12 mouse cellular contexts compared by ENCODE assay signal in genomic region chr15:84898077-84898476, GRCm38 (mm10). TPM values are rescaled to one million over a fixed set of nuclear protein-coding genes. Genes with fewer than 3 reads are reported as not detected.
DNase-seq lines count a peak whose midpoint lies in the region; ATAC-seq and TF ChIP-seq lines count a peak whose summit lies in the region.
"Had no signal": no experiment of that assay in that cellular context is flagged by ENCODE, and none has a peak within 500 bp of the region (broad histone marks: within the 10 kb centered on the region; RNA-seq: fewer than 3 reads in every experiment).

No protein-coding gene starts in this region.

- H3K9ac ChIP-seq in heart, embryonic 13.5 days = no peak overlapping the region
- H3K9ac ChIP-seq in heart, embryonic 11.5 days (ENCODE audit: low read depth, low read length) = no peak overlapping the region
- no peak overlapping the region for H3K9ac ChIP-seq in lung, embryonic 14.5 days
- H3K9ac ChIP-seq: kidney, embryonic 15.5 days had no signal

- H3K4me3 ChIP-seq in heart, embryonic 13.5 days = no peak overlapping the region
- H3K4me3 ChIP-seq in heart, embryonic 11.5 days (ENCODE audit: low read depth, low read length) = no peak overlapping the region
- H3K4me3 ChIP-seq in lung, embryonic 14.5 days (ENCODE audit: low read depth, low read length) = no peak overlapping the region
- H3K4me3 ChIP-seq: kidney, embryonic 15.5 days had no signal

- H3K27ac ChIP-seq in heart, embryonic 13.5 days (replicated peaks) = no peak overlapping the region
- H3K27ac ChIP-seq in heart, embryonic 11.5 days (ENCODE audit: low read depth, low read length) = no peak overlapping the region
- H3K27ac ChIP-seq in lung, embryonic 14.5 days (ENCODE audit: low read depth) = no peak overlapping the region
- H3K27ac ChIP-seq: kidney, embryonic 15.5 days had no signal

- H3K27me3 ChIP-seq in heart, embryonic 13.5 days (replicated peaks) = no peaks in the 10 kb centered on the region
- H3K27me3 ChIP-seq in heart, embryonic 11.5 days (ENCODE audit: control insufficient read depth, insufficient read depth, low read length) = no peaks in the 10 kb centered on the region
- H3K27me3 ChIP-seq in lung, embryonic 14.5 days (ENCODE audit: insufficient read depth, low read length) = no peaks in the 10 kb centered on the region
- H3K27me3 ChIP-seq: kidney, embryonic 15.5 days had no signal

- no peak for TF ChIP-seq CTCF in lung, embryonic 14.5 days (IDR thresholded peaks at IDR 0.05; ENCODE audit: low read depth)

- H3K4me2 ChIP-seq in heart, embryonic 13.5 days = peak overlapping the region; percentile 23; the same call in 1 of the 2 replicates
- no peak overlapping the region for H3K4me2 ChIP-seq in heart, embryonic 11.5 days
- H3K4me2 ChIP-seq in lung, embryonic 14.5 days = peak overlapping the region; percentile 3; the same call in 1 of the 2 replicates
- H3K4me2 ChIP-seq: kidney, embryonic 15.5 days had no signal

- no peaks in the 10 kb centered on the region for H3K36me3 ChIP-seq in heart, embryonic 13.5 days
- H3K36me3 ChIP-seq in heart, embryonic 11.5 days (ENCODE audit: control insufficient read depth, insufficient read depth, low read length) = no peaks in the 10 kb centered on the region
- H3K36me3 ChIP-seq in lung, embryonic 14.5 days (ENCODE audit: insufficient read depth) = no peaks in the 10 kb centered on the region
- H3K36me3 ChIP-seq: kidney, embryonic 15.5 days had no signal

- no peak for ATAC-seq in heart, embryonic 13.5 days (ENCODE audit: extremely low read depth, insufficient number of reproducible peaks, low FRiP score, low TSS enrichment)
- no peak for ATAC-seq in heart, embryonic 11.5 days (replicated peaks; ENCODE audit: insufficient number of reproducible peaks, low FRiP score, low TSS enrichment)
- peak; percentile 38; the same call in 1 of the 2 replicates for ATAC-seq in lung, embryonic 14.5 days (ENCODE audit: insufficient read depth)

- WGBS in heart, embryonic 13.5 days = 15% methylated on average over 7 of the region's 7 CpGs
- WGBS in heart, embryonic 11.5 days (ENCODE audit: insufficient replicate concordance) = 31% methylated on average over 7 of the region's 7 CpGs
- WGBS in lung, embryonic 14.5 days = 19% methylated on average over 7 of the region's 7 CpGs

- peak; percentile 9 for DNase-seq in right cerebral cortex, postnatal 4 days
- no peak for DNase-seq in right cerebral cortex, postnatal 14 days
- DNase-seq in lung, embryonic 14.5 days = peak; percentile 65
- no peak for DNase-seq in B cell, adult 2 months
- DNase-seq in frontal cortex, adult 2 months (ENCODE audit: extremely low spot score in 1 of 2, low spot score in 1 of 2) = no peak
- no peak for DNase-seq in thymus, postnatal 14 days
- DNase-seq: adrenal gland, adult 8-10 months; cerebellum, postnatal 36 days; thymus, postnatal 25 days had no signal

- no peaks in the 10 kb centered on the region for H3K9me3 ChIP-seq in heart, embryonic 13.5 days
- no peaks in the 10 kb centered on the region for H3K9me3 ChIP-seq in heart, embryonic 11.5 days (replicated peaks; ENCODE audit: control insufficient read depth, low read length)
- no peaks in the 10 kb centered on the region for H3K9me3 ChIP-seq in lung, embryonic 14.5 days (ENCODE audit: low read depth, low read length)
- H3K9me3 ChIP-seq: kidney, embryonic 15.5 days had no signal

- H3K4me1 ChIP-seq in heart, embryonic 13.5 days = peaks cover 14% of the 10 kb centered on the region
- H3K4me1 ChIP-seq in heart, embryonic 11.5 days (ENCODE audit: control insufficient read depth, insufficient read depth, low read length) = 0 out of 2 replicates have a peak, but pooled peaks cover 3% of the 10 kb centered on the region
- no peaks in the 10 kb centered on the region for H3K4me1 ChIP-seq in lung, embryonic 14.5 days (ENCODE audit: insufficient read depth)

RNA-seq across cellular contexts. Expression of gene Gm29666, which starts 21.8 kb away (rescaled TPM):
- polyA plus RNA-seq in heart, embryonic 13.5 days (2015; fragmentation: Nextera tagmentation; extraction: Ambion mirVana) = 0.41 and 0.56 TPM in 2 replicates
- polyA plus RNA-seq in heart, embryonic 11.5 days (2014; fragmentation: Nextera tagmentation; extraction: Ambion mirVana) = 0.27 and 0.52 TPM in 2 replicates
- polyA plus RNA-seq in lung, embryonic 14.5 days (2014; fragmentation: Nextera tagmentation; extraction: Ambion mirVana) = 0.47 and 0.63 TPM in 2 replicates
- 2.2 and 2.5 TPM in 2 replicates for polyA plus RNA-seq in frontal cortex, adult 2 months (2012; rRNA removed)

RNA-seq across cellular contexts. Expression of gene Nup50, which starts 25.1 kb away (rescaled TPM):
- polyA plus RNA-seq in heart, embryonic 13.5 days (2015; fragmentation: Nextera tagmentation; extraction: Ambion mirVana) = 19.3 and 20.4 TPM in 2 replicates
- polyA plus RNA-seq in heart, embryonic 11.5 days (2014; fragmentation: Nextera tagmentation; extraction: Ambion mirVana) = 28.5 and 33.1 TPM in 2 replicates
- polyA plus RNA-seq in lung, embryonic 14.5 days (2014; fragmentation: Nextera tagmentation; extraction: Ambion mirVana) = 44.5 and 48.2 TPM in 2 replicates
- polyA plus RNA-seq in frontal cortex, adult 2 months (2012; rRNA removed) = 13.9 and 14.7 TPM in 2 replicates

RNA-seq across cellular contexts. Expression of gene Phf21b, which starts 42.2 kb away (rescaled TPM):
- polyA plus RNA-seq in heart, embryonic 13.5 days (2015; fragmentation: Nextera tagmentation; extraction: Ambion mirVana) = 0.08 and 0.14 TPM in 2 replicates
- polyA plus RNA-seq in heart, embryonic 11.5 days (2014; fragmentation: Nextera tagmentation; extraction: Ambion mirVana) = 0.39 and 0.56 TPM in 2 replicates
- 0.88 and 1.8 TPM in 2 replicates for polyA plus RNA-seq in lung, embryonic 14.5 days (2014; fragmentation: Nextera tagmentation; extraction: Ambion mirVana)
- 23.5 and 24.7 TPM in 2 replicates for polyA plus RNA-seq in frontal cortex, adult 2 months (2012; rRNA removed)

Comparison
In these comparisons a context has a peak if more than half of its experiments do, and no peak if none do; other contexts are left out.
1. DNase-seq: peak in right cerebral cortex, postnatal 4 days (single experiment) and lung, embryonic 14.5 days (single experiment); none in right cerebral cortex, postnatal 14 days (single experiment), B cell, adult 2 months (0 of 2), frontal cortex, adult 2 months (0 of 2) and thymus, postnatal 14 days (single experiment).